Mouse (Mus musculus): ENCODE data around the gene Acaa1a.

The Acaa1a gene

GRCm38 (mm10) chr9:119339106-119339505 is 370 bp upstream of the Acaa1a start:
- WGBS = 67% methylated on average over 7 of the region's 7 CpGs

GRCm38 (mm10) chr9:119340212-119340580 is 720 bp downstream of the Acaa1a start:
- 5% methylated on average over 8 of the region's 8 CpGs for WGBS

GRCm38 (mm10) chr9:119340909-119341816 is 1.7 kb downstream of the Acaa1a start, which contains the start of gene Myd88:
Myd88 (minus strand) TSS chr9:119341411.
- 1% methylated on average over 68 of the region's 68 CpGs for WGBS

GRCm38 (mm10) chr9:119342728-119343127 is 3.3 kb downstream of the Acaa1a start:
- 90% methylated on average over 7 of the region's 7 CpGs for WGBS

GRCm38 (mm10) chr9:119346376-119346775 is 6.9 kb downstream of the Acaa1a start:
- 89% methylated on average over 8 of the region's 8 CpGs for WGBS

GRCm38 (mm10) chr9:119350531-119350930 is 11.1 kb downstream of the Acaa1a start:
- WGBS = 88% methylated on average over 3 of the region's 3 CpGs

GRCm38 (mm10) chr9:119350947-119351705 is 11.7 kb downstream of the Acaa1a start:
- WGBS = 90% methylated on average over 10 of the region's 10 CpGs

GRCm38 (mm10) chr9:119352060-119352459 is 12.6 kb downstream of the Acaa1a start:
- WGBS = 18% methylated on average over 4 of the region's 4 CpGs

GRCm38 (mm10) chr9:119353926-119354325 is 14.4 kb downstream of the Acaa1a start:
- 82% methylated on average over 6 of the region's 6 CpGs for WGBS

- 63% methylated on average over 6 of the region's 6 CpGs for WGBS
Observed at GRCm38 (mm10) chr9:119355943-119356342, 16.5 kb downstream of the Acaa1a start.

- 2% methylated on average over 65 of the region's 65 CpGs for WGBS
Observed at GRCm38 (mm10) chr9:119357331-119358057, 18.0 kb downstream of the Acaa1a start, which contains the start of gene Xylb. Xylb (plus strand) TSS chr9:119357381.

GRCm38 (mm10) chr9:119358058-119358429 is 18.6 kb downstream of the Acaa1a start:
- WGBS = 32% methylated on average over 9 of the region's 9 CpGs

- 95% methylated on average over 5 of the region's 5 CpGs for WGBS
Observed at GRCm38 (mm10) chr9:119361416-119361815, 21.9 kb downstream of the Acaa1a start.

GRCm38 (mm10) chr9:119363229-119363628 is 23.8 kb downstream of the Acaa1a start:
- WGBS = 97% methylated on average over 12 of the region's 12 CpGs

- WGBS = 51% methylated on average over 7 of the region's 7 CpGs
Observed at GRCm38 (mm10) chr9:119365284-119365683, 25.8 kb downstream of the Acaa1a start, which contains the start of gene Slc22a14. Slc22a14 (minus strand) TSS chr9:119365553.

GRCm38 (mm10) chr9:119368367-119368766 is 28.9 kb downstream of the Acaa1a start:
- 91% methylated on average over 3 of the region's 3 CpGs for WGBS

GRCm38 (mm10) chr9:119370770-119371169 is 31.3 kb downstream of the Acaa1a start:
- WGBS = 85% methylated on average over 4 of the region's 4 CpGs

GRCm38 (mm10) chr9:119371251-119371650 is 31.8 kb downstream of the Acaa1a start:
- 94% methylated on average over 4 of the region's 4 CpGs for WGBS

- WGBS = 78% methylated on average over 3 of the region's 3 CpGs
Observed at GRCm38 (mm10) chr9:119375008-119375407, 35.5 kb downstream of the Acaa1a start.

- whole genome bisulfite sequencing = 79% methylated on average over 6 of the region's 6 CpGs
Observed at GRCm38 (mm10) chr9:119375556-119375955, 36.1 kb downstream of the Acaa1a start.

- 95% methylated on average over 4 of the region's 4 CpGs for WGBS
Observed at GRCm38 (mm10) chr9:119378231-119378630, 38.8 kb downstream of the Acaa1a start.

- 52% methylated on average over 6 of the region's 6 CpGs for WGBS
Observed at GRCm38 (mm10) chr9:119382603-119383002, 43.1 kb downstream of the Acaa1a start.

Measured in cerebral cortex, adult 2 months (tissue).